Mouse (Mus musculus) megakaryocyte, embryonic 14.5 days (primary cell): Measurements from ENCODE around the gene Ppox.

Experiments
- FLI1 ChIP-seq: IDR thresholded peaks from 2 replicates; pipeline ENCODE4 v1.6.1; 2012; ENCODE audit warnings: low read length, inconsistent platforms, mixed read lengths
- GATA1 ChIP-seq: IDR thresholded peaks from 3 replicates; pipeline ENCODE4 v1.6.1; 2012; ENCODE audit warnings: mixed read lengths, low read length, inconsistent platforms, borderline replicate concordance

- TF ChIP-seq GATA1 = no peak
- no peak for TF ChIP-seq FLI1
Observed at GRCm38 (mm10) chr1:171295063-171295402, 14.0 kb upstream of the Ppox start.
